Mouse (Mus musculus) cerebellum, adult 11-12 months (tissue): ENCODE measurements at regions not wholly inside any gene's neighbourhood (a gene's known extent, or its start where the extent isn't known, plus 50 kb on each side); places are given as distances from the start of the nearest gene placed in this dataset.

Experiments used
- DNase-seq: peaks from one replicate; pipeline ENCODE4 v3.0.0; 2022

- DNase-seq: no peak
Measured at GRCm38 (mm10) chr8:8745615-8746285, 55.4 kb upstream of the Arglu1 start.
